Mouse (Mus musculus) cerebellum, postnatal 25 days (tissue): Measurements from ENCODE around the gene Ppp2r5e.
A peak's percentile ranks its signal among the peaks of the same experiment; 100 is the strongest.

Experiments
- DNase-seq, 2 experiments: peaks; one replicate each; pipeline ENCODE4 v3.0.0; 2021; ENCODE audit warnings: mixed read lengths in 2 of 2

The Ppp2r5e gene

GRCm38 (mm10) chr12:75596154-75597002, at the start of gene Ppp2r5e:
Gene Ppp2r5e (minus strand): TSS chr12:75596245.
- DNase-seq, result peak; percentile 99 to 100

- DNase-seq, result peak in 1 of 2 experiments; percentile 20
Measured at GRCm38 (mm10) chr12:75645780-75646179, 49.7 kb upstream of the Ppp2r5e start.

GRCm38 (mm10) chr12:75641726-75642125, 45.7 kb upstream of the Ppp2r5e start:
- DNase-seq, result no peak

- no peak for DNase-seq
Measured at GRCm38 (mm10) chr12:75638345-75638744, 42.3 kb upstream of the Ppp2r5e start.

- DNase-seq, result no peak
Measured at GRCm38 (mm10) chr12:75637103-75637502, 41.1 kb upstream of the Ppp2r5e start.

GRCm38 (mm10) chr12:75635771-75636430, 39.9 kb upstream of the Ppp2r5e start:
- no peak for DNase-seq

GRCm38 (mm10) chr12:75629618-75630017, 33.6 kb upstream of the Ppp2r5e start:
- DNase-seq, result no peak

- DNase-seq, result no peak
Measured at GRCm38 (mm10) chr12:75623292-75623691, 27.2 kb upstream of the Ppp2r5e start.

GRCm38 (mm10) chr12:75622835-75623234, 26.8 kb upstream of the Ppp2r5e start:
- DNase-seq, result no peak

GRCm38 (mm10) chr12:75616841-75617240, 20.8 kb upstream of the Ppp2r5e start:
- DNase-seq, result no peak

GRCm38 (mm10) chr12:75616158-75616791, 20.2 kb upstream of the Ppp2r5e start:
- peak; percentile 10 to 18 for DNase-seq

- DNase-seq, result peak in 1 of 2 experiments; percentile 13
Measured at GRCm38 (mm10) chr12:75615556-75615955, 19.5 kb upstream of the Ppp2r5e start.

- DNase-seq, result peak; percentile 46 to 48
Measured at GRCm38 (mm10) chr12:75612711-75613110, 16.7 kb upstream of the Ppp2r5e start.

GRCm38 (mm10) chr12:75599490-75599889, 3.4 kb upstream of the Ppp2r5e start:
- DNase-seq, result no peak

GRCm38 (mm10) chr12:75598988-75599387, 2.9 kb upstream of the Ppp2r5e start:
- DNase-seq, result no peak

- DNase-seq, result no peak
Measured at GRCm38 (mm10) chr12:75597707-75598106, 1.7 kb upstream of the Ppp2r5e start.

- peak in 1 of 2 experiments; percentile 72 for DNase-seq
Measured at GRCm38 (mm10) chr12:75595291-75596153, 523 bp downstream of the Ppp2r5e start.

GRCm38 (mm10) chr12:75594404-75594803, 1.6 kb downstream of the Ppp2r5e start:
- no peak for DNase-seq

GRCm38 (mm10) chr12:75593817-75594216, 2.2 kb downstream of the Ppp2r5e start:
- DNase-seq, result no peak

GRCm38 (mm10) chr12:75587501-75587900, 8.5 kb downstream of the Ppp2r5e start:
- no peak for DNase-seq

GRCm38 (mm10) chr12:75583776-75584175, 12.3 kb downstream of the Ppp2r5e start:
- no peak for DNase-seq

GRCm38 (mm10) chr12:75579076-75579475, 17.0 kb downstream of the Ppp2r5e start:
- DNase-seq, result no peak
